Mouse (Mus musculus): ENCODE results near the gene Sipa1l2. TPM values are rescaled to one million over a fixed set of nuclear protein-coding genes. Genes with fewer than 3 reads are reported as not detected.
A peak's percentile ranks its signal among the peaks of the same experiment; 100 is the strongest.
"Not testable (repeated sequence)": the region's sequence is repeated elsewhere in the genome, so short reads cannot be mapped to it uniquely, and the experiment has no call there.

The Sipa1l2 gene
- polyA plus RNA-seq, 1 experiment from 2014 or later, result 7.0 TPM

- Histone ChIP-seq H3K9me3 (ENCODE audit: control insufficient read depth, low read depth, low read length) (no peaks in the 10 kb centered on the region), H3K27ac (ENCODE audit: low read length) (no peak overlapping the region), H3K27me3 (ENCODE audit: control insufficient read depth, insufficient read depth, low read length) (no peaks in the 10 kb centered on the region), H3K4me3 (ENCODE audit: low read depth, low read length) (no peak overlapping the region), H3K36me3 (ENCODE audit: control insufficient read depth, insufficient read depth, low read length) (no peaks in the 10 kb centered on the region), H3K9ac (replicated peaks; ENCODE audit: low read depth, low read length) (no peak overlapping the region), H3K4me2 (replicated peaks; ENCODE audit: low read depth, low read length) (no peak overlapping the region), H3K4me1 (ENCODE audit: control insufficient read depth, insufficient read depth, low read length) (no peaks in the 10 kb centered on the region)
- 44% methylated on average over 13 of the region's 14 CpGs for WGBS
- ATAC-seq (ENCODE audit: insufficient number of reproducible peaks, insufficient read depth, low FRiP score, low read depth), result peak; percentile 28; the same call in 1 of the 2 replicates
These were observed 171.6 kb downstream of the Sipa1l2 start for GRCm38 (mm10) chr8:125397981-125398380.

GRCm38 (mm10) chr8:125395682-125396081, 173.9 kb downstream of the Sipa1l2 start:
- 86% methylated on average over 8 of the region's 8 CpGs for whole genome bisulfite sequencing
- not testable (repeated sequence) for H3K27me3 ChIP-seq (ENCODE audit: control insufficient read depth, insufficient read depth, low read length); H3K36me3 ChIP-seq (ENCODE audit: control insufficient read depth, insufficient read depth, low read length); H3K4me3 ChIP-seq (ENCODE audit: low read depth, low read length); H3K9ac ChIP-seq (replicated peaks; ENCODE audit: low read depth, low read length); H3K9me3 ChIP-seq (ENCODE audit: control insufficient read depth, low read depth, low read length); H3K4me2 ChIP-seq (replicated peaks; ENCODE audit: low read depth, low read length); H3K4me1 ChIP-seq (ENCODE audit: control insufficient read depth, insufficient read depth, low read length); H3K27ac ChIP-seq (ENCODE audit: low read length); ATAC-seq (ENCODE audit: insufficient number of reproducible peaks, insufficient read depth, low FRiP score, low read depth)

DNA sequence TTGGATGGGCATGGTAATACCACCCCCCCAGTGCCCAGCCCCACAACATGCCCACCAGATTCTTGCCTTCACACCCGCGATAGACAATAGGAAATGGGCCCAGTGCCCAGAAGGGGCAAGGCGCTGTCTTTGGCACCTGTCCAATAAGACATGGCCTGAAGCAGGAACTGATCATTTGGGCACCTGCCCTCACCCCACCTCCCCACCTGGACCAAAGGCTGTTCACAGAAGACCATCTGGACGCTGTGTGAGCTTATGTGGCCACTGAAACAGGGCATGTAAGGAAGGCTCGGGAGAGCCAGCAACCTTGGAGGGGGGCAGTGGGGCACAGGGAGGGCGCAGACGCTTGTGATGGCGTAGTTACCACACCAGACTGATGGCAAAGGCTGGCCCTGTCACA, 174.6 kb downstream of the Sipa1l2 start:
- Histone ChIP-seq H3K27ac (ENCODE audit: low read length) (no peak overlapping the region), H3K4me3 (ENCODE audit: low read depth, low read length) (no peak overlapping the region), H3K4me2 (replicated peaks; ENCODE audit: low read depth, low read length) (no peak overlapping the region), H3K27me3 (ENCODE audit: control insufficient read depth, insufficient read depth, low read length) (no peaks in the 10 kb centered on the region), H3K9ac (replicated peaks; ENCODE audit: low read depth, low read length) (no peak overlapping the region), H3K36me3 (ENCODE audit: control insufficient read depth, insufficient read depth, low read length) (no peaks in the 10 kb centered on the region), H3K9me3 (ENCODE audit: control insufficient read depth, low read depth, low read length) (no peaks in the 10 kb centered on the region), H3K4me1 (ENCODE audit: control insufficient read depth, insufficient read depth, low read length) (peaks cover 5% of the 10 kb centered on the region; the same call in 1 of the 2 replicates)
- no peak for ATAC-seq (ENCODE audit: insufficient number of reproducible peaks, insufficient read depth, low FRiP score, low read depth)
- WGBS, result 83% methylated on average over 8 of the region's 8 CpGs

- Histone ChIP-seq H3K9me3 (ENCODE audit: control insufficient read depth, low read depth, low read length) (no peaks in the 10 kb centered on the region), H3K9ac (replicated peaks; ENCODE audit: low read depth, low read length) (no peak overlapping the region), H3K27me3 (ENCODE audit: control insufficient read depth, insufficient read depth, low read length) (no peaks in the 10 kb centered on the region), H3K4me2 (replicated peaks; ENCODE audit: low read depth, low read length) (no peak overlapping the region), H3K4me1 (ENCODE audit: control insufficient read depth, insufficient read depth, low read length) (peaks cover 16% of the 10 kb centered on the region), H3K4me3 (ENCODE audit: low read depth, low read length) (no peak overlapping the region), H3K27ac (ENCODE audit: low read length) (no peak overlapping the region), H3K36me3 (ENCODE audit: control insufficient read depth, insufficient read depth, low read length) (no peaks in the 10 kb centered on the region)
- ATAC-seq (ENCODE audit: insufficient number of reproducible peaks, insufficient read depth, low FRiP score, low read depth), result no peak
- 60% methylated on average over 7 of the region's 7 CpGs for WGBS
These were observed 177.9 kb downstream of the Sipa1l2 start for GRCm38 (mm10) chr8:125391685-125392084.

DNA sequence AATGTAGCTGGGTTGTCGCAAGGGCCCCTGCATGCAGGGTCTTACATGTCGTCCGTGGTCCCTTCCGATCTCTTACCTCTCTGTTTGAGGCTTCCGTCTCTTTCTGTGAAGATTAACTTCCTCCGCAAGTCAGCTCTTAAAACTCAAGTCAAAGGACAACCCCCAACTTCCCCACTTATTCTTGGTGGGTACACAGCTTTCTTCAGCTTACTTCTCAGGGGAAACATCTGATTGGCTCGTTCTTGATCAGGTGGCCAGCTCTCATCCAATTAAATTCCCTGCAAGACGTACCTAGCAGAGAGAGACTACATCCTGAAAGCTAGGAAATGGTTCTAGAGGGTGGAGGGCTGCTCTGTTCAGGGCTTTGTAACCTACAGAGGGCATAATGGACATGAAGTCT, 178.3 kb downstream of the Sipa1l2 start:
- H3K9me3 ChIP-seq (ENCODE audit: control insufficient read depth, low read depth, low read length), result no peaks in the 10 kb centered on the region
- ATAC-seq (ENCODE audit: insufficient number of reproducible peaks, insufficient read depth, low FRiP score, low read depth), result no peak
- no peaks in the 10 kb centered on the region for H3K36me3 ChIP-seq (ENCODE audit: control insufficient read depth, insufficient read depth, low read length)
- H3K4me2 ChIP-seq (replicated peaks; ENCODE audit: low read depth, low read length), result no peak overlapping the region
- H3K4me1 ChIP-seq (ENCODE audit: control insufficient read depth, insufficient read depth, low read length), result peaks cover 16% of the 10 kb centered on the region
- no peak overlapping the region for H3K27ac ChIP-seq (ENCODE audit: low read length)
- 66% methylated on average over 8 of the region's 8 CpGs for WGBS
- H3K4me3 ChIP-seq (ENCODE audit: low read depth, low read length), result no peak overlapping the region
- H3K27me3 ChIP-seq (ENCODE audit: control insufficient read depth, insufficient read depth, low read length), result no peaks in the 10 kb centered on the region
- no peak overlapping the region for H3K9ac ChIP-seq (replicated peaks; ENCODE audit: low read depth, low read length)

GRCm38 (mm10) chr8:125390506-125390895, 179.1 kb downstream of the Sipa1l2 start:
- Histone ChIP-seq H3K27me3 (ENCODE audit: control insufficient read depth, insufficient read depth, low read length) (no peaks in the 10 kb centered on the region), H3K9me3 (ENCODE audit: control insufficient read depth, low read depth, low read length) (no peaks in the 10 kb centered on the region), H3K9ac (replicated peaks; ENCODE audit: low read depth, low read length) (no peak overlapping the region), H3K4me2 (replicated peaks; ENCODE audit: low read depth, low read length) (no peak overlapping the region), H3K36me3 (ENCODE audit: control insufficient read depth, insufficient read depth, low read length) (no peaks in the 10 kb centered on the region), H3K27ac (ENCODE audit: low read length) (no peak overlapping the region), H3K4me3 (ENCODE audit: low read depth, low read length) (no peak overlapping the region), H3K4me1 (ENCODE audit: control insufficient read depth, insufficient read depth, low read length) (peaks cover 20% of the 10 kb centered on the region)
- ATAC-seq (ENCODE audit: insufficient number of reproducible peaks, insufficient read depth, low FRiP score, low read depth), result no peak
- WGBS, result 64% methylated on average over 6 of the region's 6 CpGs

DNA sequence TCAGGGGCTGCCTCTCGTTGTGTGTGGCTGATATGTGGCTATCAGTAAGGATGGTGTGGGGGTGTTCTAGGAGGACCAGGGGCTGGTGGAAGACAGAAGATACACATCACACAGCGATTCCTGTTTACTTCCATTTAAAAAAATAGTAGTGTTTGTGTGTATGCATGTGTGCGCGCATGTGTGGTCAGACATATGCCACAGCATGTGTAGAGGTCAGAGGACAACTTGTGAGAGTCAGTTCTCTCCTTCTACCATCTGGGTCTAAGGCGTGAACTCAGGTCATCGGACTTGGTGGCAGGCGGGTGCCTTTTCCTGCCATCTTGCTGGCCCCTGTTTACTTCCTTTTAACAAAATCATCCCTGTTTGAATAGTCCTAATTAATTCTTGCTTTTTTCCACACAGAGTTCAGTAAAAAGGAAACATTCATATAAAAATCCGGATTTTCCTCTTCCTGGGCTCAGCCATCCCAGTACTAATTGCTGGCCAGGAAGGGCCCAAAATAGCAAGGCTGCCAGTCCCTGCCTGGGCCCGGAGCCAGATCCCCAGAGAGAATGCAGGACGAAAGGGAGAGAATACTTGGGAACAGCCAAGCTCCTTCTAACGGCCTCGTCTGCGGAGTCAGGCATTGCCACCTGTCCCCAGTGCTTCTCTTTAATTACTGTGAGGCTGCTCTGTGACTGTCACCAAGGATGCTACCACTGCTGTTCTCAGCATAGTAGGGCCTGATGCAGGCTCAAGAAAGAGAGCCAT, 179.7 kb downstream of the Sipa1l2 start:
- Histone ChIP-seq H3K27ac (ENCODE audit: low read length) (no peak overlapping the region), H3K4me1 (ENCODE audit: control insufficient read depth, insufficient read depth, low read length) (peaks cover 21% of the 10 kb centered on the region), H3K9me3 (ENCODE audit: control insufficient read depth, low read depth, low read length) (no peaks in the 10 kb centered on the region), H3K4me2 (replicated peaks; ENCODE audit: low read depth, low read length) (no peak overlapping the region), H3K27me3 (ENCODE audit: control insufficient read depth, insufficient read depth, low read length) (no peaks in the 10 kb centered on the region), H3K4me3 (ENCODE audit: low read depth, low read length) (no peak overlapping the region), H3K9ac (replicated peaks; ENCODE audit: low read depth, low read length) (no peak overlapping the region), H3K36me3 (ENCODE audit: control insufficient read depth, insufficient read depth, low read length) (no peaks in the 10 kb centered on the region)
- no peak for ATAC-seq (ENCODE audit: insufficient number of reproducible peaks, insufficient read depth, low FRiP score, low read depth)
- 66% methylated on average over 13 of the region's 13 CpGs for WGBS

DNA sequence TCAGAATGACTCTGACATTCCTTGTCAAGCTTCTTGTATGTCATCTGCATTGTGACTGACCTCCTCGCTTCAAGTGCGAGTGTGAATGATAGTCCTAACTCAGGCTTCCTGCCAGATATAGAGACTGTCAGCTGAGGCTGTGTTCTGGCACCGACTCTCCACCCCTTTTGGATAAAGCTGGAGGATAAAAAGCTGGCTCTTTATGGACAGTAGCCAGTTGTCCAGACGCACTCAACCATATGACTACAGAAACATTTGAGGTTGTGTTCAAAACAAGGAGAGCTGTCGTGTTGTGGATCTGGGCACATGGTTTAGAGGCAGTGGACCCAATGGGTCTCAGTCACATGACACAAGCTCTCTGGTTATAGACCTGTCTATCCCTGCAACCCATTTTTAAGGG, 180.3 kb downstream of the Sipa1l2 start:
- Histone ChIP-seq H3K36me3 (ENCODE audit: control insufficient read depth, insufficient read depth, low read length) (no peaks in the 10 kb centered on the region), H3K4me2 (replicated peaks; ENCODE audit: low read depth, low read length) (no peak overlapping the region), H3K27ac (ENCODE audit: low read length) (no peak overlapping the region), H3K4me1 (ENCODE audit: control insufficient read depth, insufficient read depth, low read length) (peaks cover 21% of the 10 kb centered on the region), H3K9me3 (ENCODE audit: control insufficient read depth, low read depth, low read length) (no peaks in the 10 kb centered on the region), H3K9ac (replicated peaks; ENCODE audit: low read depth, low read length) (no peak overlapping the region), H3K4me3 (ENCODE audit: low read depth, low read length) (no peak overlapping the region), H3K27me3 (ENCODE audit: control insufficient read depth, insufficient read depth, low read length) (no peaks in the 10 kb centered on the region)
- 34% methylated on average over 5 of the region's 5 CpGs for WGBS
- no peak for ATAC-seq (ENCODE audit: insufficient number of reproducible peaks, insufficient read depth, low FRiP score, low read depth)
